Mouse (Mus musculus) liver, postnatal 0 days (tissue): Measurements from ENCODE around the gene Reep3.

ENCODE experiments used
- CTCF ChIP-seq: sonication (generic); IDR thresholded peaks from 2 replicates; pipeline ENCODE4 v1.5.1; 2016; ENCODE audit warnings: antibody characterized with exemption, low read depth
- EP300 ChIP-seq: IDR thresholded peaks from 2 replicates; pipeline ENCODE4 v1.6.1; 2016; ENCODE audit warnings: antibody characterized with exemption, low read depth, mild to moderate bottlenecking

GRCm38 (mm10) chr10:67065277-67065887 is 31.4 kb downstream of the Reep3 start:
- TF ChIP-seq EP300 (no peak), CTCF (no peak)
